Mouse (Mus musculus): ENCODE measurements around the gene Nfatc3. TPM values are rescaled to one million over a fixed set of nuclear protein-coding genes. Genes with fewer than 3 reads are reported as not detected.

Gene Nfatc3
- polyA plus RNA-seq, 1 experiment = 17.8 TPM

DNA sequence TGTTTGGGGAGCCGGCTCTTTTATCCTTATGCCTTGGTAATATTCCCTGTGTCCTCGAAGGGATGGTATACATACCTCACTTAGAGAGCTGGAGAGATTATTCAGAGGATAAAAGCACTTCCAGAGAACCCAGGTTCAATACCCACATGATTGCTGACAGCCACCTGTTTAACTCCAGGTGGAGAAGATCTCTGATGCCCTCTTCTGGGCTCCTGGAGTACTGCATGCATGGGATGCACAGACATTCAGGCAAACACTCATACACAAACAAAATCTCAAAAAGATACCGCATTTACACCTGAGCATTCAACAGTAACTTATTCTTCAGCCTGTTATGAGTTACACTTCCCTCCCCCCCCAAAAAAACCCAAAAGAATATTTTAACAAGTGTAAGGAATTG lies 57.3 kb downstream of the Nfatc3 start:
- Histone ChIP-seq H3K4me3 (replicated peaks; ENCODE audit: control insufficient read depth, low read depth, low read length) (no peak overlapping the region), H3K4me1 (ENCODE audit: control insufficient read depth, insufficient read depth, low read length) (no peaks in the 10 kb centered on the region; the same call in 1 of the 2 replicates), H3K27ac (ENCODE audit: control insufficient read depth, insufficient read depth, low read depth, low read length, poor library complexity) (no peak overlapping the region)
- WGBS = 85% methylated on average over 3 of the region's 3 CpGs
- TF ChIP-seq POLR2A (IDR thresholded peaks at IDR 0.05; ENCODE audit: borderline replicate concordance, control insufficient read depth, low read depth, low read length) (no peak), CTCF (IDR thresholded peaks at IDR 0.05; ENCODE audit: control insufficient read depth, insufficient read depth, low read length) (peak; percentile 56)

DNA sequence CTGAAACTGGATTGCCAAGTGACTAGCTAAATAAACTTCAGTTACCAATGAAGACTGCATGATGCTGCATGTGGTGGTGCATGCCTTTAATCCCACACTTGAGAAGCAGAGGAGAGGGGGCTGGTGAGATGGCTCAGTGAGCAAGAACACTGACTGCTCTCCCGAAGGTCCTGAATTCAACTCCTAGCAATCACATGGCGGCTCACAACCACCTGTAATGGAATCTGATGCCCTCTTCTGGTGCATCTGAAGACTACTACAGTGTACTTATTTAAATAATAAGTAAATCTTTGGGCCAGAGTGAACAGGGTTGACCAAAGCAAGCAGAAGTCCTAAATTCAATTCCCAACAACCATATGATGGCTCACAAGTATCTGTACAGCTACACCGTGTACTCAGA lies 64.8 kb downstream of the Nfatc3 start:
- no peak for TF ChIP-seq CTCF (IDR thresholded peaks at IDR 0.05; ENCODE audit: control insufficient read depth, insufficient read depth, low read length)
- no peak for TF ChIP-seq POLR2A (IDR thresholded peaks at IDR 0.05; ENCODE audit: borderline replicate concordance, control insufficient read depth, low read depth, low read length)
- H3K4me1 ChIP-seq (ENCODE audit: control insufficient read depth, insufficient read depth, low read length) = no peaks in the 10 kb centered on the region
- H3K27ac ChIP-seq (ENCODE audit: control insufficient read depth, insufficient read depth, low read depth, low read length, poor library complexity) = no peak overlapping the region
- 85% methylated on average over 3 of the region's 3 CpGs for WGBS
- H3K4me3 ChIP-seq (replicated peaks; ENCODE audit: control insufficient read depth, low read depth, low read length) = no peak overlapping the region

DNA sequence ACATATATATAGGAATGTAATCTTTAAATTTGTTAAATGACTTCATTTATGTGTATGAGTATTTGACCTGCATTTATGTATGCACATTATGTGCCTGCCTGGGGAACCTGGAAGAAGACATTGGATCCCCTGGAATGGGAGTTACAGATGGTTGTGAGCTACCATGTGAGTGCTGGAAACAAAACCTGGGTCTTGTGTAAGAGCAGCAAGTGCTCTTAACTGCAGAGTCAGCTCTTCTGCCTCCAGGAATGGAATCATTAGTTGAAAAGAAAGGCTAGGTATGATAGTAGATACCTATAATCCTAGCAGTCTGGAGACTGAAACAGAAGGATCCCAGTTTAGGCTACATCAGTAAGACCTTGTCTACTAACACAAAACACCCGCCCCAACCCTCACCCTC lies 67.4 kb downstream of the Nfatc3 start:
- TF ChIP-seq CTCF (IDR thresholded peaks at IDR 0.05; ENCODE audit: control insufficient read depth, insufficient read depth, low read length) (no peak), POLR2A (IDR thresholded peaks at IDR 0.05; ENCODE audit: borderline replicate concordance, control insufficient read depth, low read depth, low read length) (no peak)
- whole genome bisulfite sequencing = 88% methylated on average over 1 of the region's 1 CpGs
- Histone ChIP-seq H3K27ac (ENCODE audit: control insufficient read depth, insufficient read depth, low read depth, low read length, poor library complexity) (no peak overlapping the region), H3K4me1 (ENCODE audit: control insufficient read depth, insufficient read depth, low read length) (no peaks in the 10 kb centered on the region), H3K4me3 (replicated peaks; ENCODE audit: control insufficient read depth, low read depth, low read length) (no peak overlapping the region)

DNA sequence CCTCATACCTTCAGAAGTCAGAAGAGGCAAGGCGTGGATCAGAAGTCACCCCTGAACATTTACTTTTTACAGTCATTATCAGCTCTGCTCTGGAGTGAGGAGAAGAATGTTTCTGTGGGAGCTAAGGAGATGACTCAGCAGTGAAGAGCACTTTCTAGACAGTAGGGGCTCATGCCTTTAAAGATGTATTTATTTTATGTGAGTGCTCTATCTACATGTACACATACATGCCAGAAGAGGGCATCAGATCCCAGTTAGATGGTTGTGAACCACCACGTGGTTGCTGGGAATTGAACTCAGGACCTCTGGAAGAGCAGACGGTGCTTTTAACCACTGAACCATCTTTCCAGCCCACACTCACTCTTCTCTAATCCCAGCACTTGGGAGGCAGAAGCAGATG lies 68.4 kb downstream of the Nfatc3 start:
- Histone ChIP-seq H3K4me1 (ENCODE audit: control insufficient read depth, insufficient read depth, low read length) (no peaks in the 10 kb centered on the region), H3K4me3 (replicated peaks; ENCODE audit: control insufficient read depth, low read depth, low read length) (no peak overlapping the region), H3K27ac (ENCODE audit: control insufficient read depth, insufficient read depth, low read depth, low read length, poor library complexity) (no peak overlapping the region)
- 75% methylated on average over 3 of the region's 3 CpGs for WGBS
- no peak for TF ChIP-seq CTCF (IDR thresholded peaks at IDR 0.05; ENCODE audit: control insufficient read depth, insufficient read depth, low read length)
- TF ChIP-seq POLR2A (IDR thresholded peaks at IDR 0.05; ENCODE audit: borderline replicate concordance, control insufficient read depth, low read depth, low read length) = no peak

DNA sequence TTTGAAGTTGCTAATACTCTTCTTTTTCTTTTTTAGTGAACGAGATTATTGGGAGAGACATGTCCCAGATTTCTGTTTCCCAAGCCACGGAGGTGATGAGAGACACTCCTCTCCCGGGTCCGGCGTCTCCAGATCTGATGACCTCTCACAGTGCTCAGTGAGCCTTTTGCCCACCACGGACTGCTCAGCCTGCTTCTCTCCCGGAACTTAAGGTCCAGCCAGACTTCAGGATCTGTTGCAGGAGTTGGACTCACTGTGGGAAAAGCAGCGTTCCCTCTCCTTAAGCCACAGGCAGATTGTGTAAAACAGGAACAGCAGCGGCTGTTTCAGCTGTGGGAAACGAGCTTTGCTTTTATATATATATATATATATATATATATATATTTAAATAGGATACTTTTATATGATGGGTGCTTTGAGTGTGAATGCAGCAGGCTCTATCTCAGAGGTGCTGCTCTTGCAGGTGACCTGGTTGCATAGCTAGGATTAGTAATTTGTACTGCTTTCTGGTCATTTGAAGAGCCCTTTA lies 69.3 kb downstream of the Nfatc3 start:
- WGBS = 80% methylated on average over 10 of the region's 10 CpGs
- no peaks in the 10 kb centered on the region for H3K4me1 ChIP-seq (ENCODE audit: control insufficient read depth, insufficient read depth, low read length)
- H3K4me3 ChIP-seq (replicated peaks; ENCODE audit: control insufficient read depth, low read depth, low read length) = no peak overlapping the region
- no peak for TF ChIP-seq POLR2A (IDR thresholded peaks at IDR 0.05; ENCODE audit: borderline replicate concordance, control insufficient read depth, low read depth, low read length)
- no peak for TF ChIP-seq CTCF (IDR thresholded peaks at IDR 0.05; ENCODE audit: control insufficient read depth, insufficient read depth, low read length)
- H3K27ac ChIP-seq (ENCODE audit: control insufficient read depth, insufficient read depth, low read depth, low read length, poor library complexity) = no peak overlapping the region

DNA sequence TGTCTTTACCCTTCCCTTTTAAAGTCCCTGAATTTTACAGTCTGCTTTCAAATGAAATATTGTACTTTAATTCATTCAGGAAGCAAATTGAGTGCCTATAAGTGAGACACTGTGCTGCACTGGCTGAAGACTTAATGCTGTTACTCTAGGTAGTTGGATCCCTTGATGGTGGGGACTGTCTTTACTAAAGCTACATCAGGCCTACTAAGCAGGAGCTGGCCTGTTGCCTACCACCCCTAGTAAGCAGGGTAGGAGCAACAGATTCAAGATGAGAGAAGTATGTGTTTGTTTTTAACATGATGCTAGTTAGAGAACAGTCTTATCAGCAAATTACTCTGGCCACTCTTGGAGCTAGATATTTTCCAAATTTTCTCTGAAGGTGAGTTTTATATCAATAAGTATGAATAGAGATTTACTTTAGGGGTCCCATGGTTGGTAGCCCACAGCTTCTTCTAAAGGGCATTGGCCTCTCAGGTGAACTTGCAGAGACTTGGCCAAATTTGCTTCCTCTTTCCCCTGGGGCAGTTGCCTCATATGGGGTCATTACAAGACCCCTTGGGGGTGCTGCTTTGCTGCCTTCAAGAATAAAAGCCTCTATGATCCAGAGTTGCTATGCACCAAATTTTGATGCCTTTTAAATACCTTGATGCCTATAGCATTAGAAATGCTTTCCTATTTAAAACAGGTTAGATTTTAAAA lies 70.7 kb downstream of the Nfatc3 start:
- TF ChIP-seq CTCF (IDR thresholded peaks at IDR 0.05; ENCODE audit: control insufficient read depth, insufficient read depth, low read length) (no peak), POLR2A (IDR thresholded peaks at IDR 0.05; ENCODE audit: borderline replicate concordance, control insufficient read depth, low read depth, low read length) (no peak)
- Histone ChIP-seq H3K4me3 (replicated peaks; ENCODE audit: control insufficient read depth, low read depth, low read length) (no peak overlapping the region), H3K27ac (ENCODE audit: control insufficient read depth, insufficient read depth, low read depth, low read length, poor library complexity) (no peak overlapping the region), H3K4me1 (ENCODE audit: control insufficient read depth, insufficient read depth, low read length) (no peaks in the 10 kb centered on the region)

DNA sequence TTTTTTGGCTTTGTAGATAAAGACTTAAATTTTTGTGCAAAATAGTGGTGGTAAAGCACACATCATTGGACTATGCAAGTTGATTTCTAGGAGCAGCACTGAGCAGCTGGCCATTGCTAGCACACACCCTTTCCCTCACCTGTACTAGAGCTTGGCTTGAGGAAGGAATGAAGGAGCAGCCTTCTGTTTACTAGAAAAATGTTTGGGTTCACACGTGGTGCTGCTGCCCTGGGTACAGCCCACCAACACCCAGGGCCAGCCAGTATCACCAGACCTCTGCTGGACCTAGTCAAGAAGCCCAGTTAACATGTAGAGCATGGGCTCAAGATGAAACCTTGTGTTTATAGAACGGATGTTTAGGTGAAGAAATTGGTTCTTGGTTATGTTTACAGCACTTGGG lies 71.4 kb downstream of the Nfatc3 start:
- H3K27ac ChIP-seq (ENCODE audit: control insufficient read depth, insufficient read depth, low read depth, low read length, poor library complexity) = no peak overlapping the region
- no peaks in the 10 kb centered on the region for H3K4me1 ChIP-seq (ENCODE audit: control insufficient read depth, insufficient read depth, low read length)
- 86% methylated on average over 2 of the region's 2 CpGs for WGBS
- TF ChIP-seq CTCF (IDR thresholded peaks at IDR 0.05; ENCODE audit: control insufficient read depth, insufficient read depth, low read length) (no peak), POLR2A (IDR thresholded peaks at IDR 0.05; ENCODE audit: borderline replicate concordance, control insufficient read depth, low read depth, low read length) (no peak)
- no peak overlapping the region for H3K4me3 ChIP-seq (replicated peaks; ENCODE audit: control insufficient read depth, low read depth, low read length)

DNA sequence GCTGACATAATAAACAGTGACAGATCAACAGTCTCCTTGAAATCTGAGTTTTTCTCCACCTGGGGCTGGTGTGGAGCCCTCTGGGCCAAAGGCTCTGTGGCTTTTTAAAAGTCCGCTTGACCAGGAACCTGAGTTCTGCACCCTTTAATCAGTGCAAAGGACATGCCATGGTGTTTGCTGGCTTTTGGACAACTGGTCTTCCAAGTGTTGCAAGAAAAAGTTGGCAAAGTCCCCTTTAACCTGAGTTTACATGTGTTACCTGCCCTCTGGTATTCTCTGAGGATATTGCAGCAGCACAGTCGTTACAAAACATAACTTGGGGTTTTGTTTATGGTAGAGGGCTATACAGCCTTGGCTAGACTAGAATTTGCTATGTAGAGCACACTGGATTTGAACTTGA lies 71.9 kb downstream of the Nfatc3 start:
- Histone ChIP-seq H3K27ac (ENCODE audit: control insufficient read depth, insufficient read depth, low read depth, low read length, poor library complexity) (no peak overlapping the region), H3K4me1 (ENCODE audit: control insufficient read depth, insufficient read depth, low read length) (no peaks in the 10 kb centered on the region), H3K4me3 (replicated peaks; ENCODE audit: control insufficient read depth, low read depth, low read length) (no peak overlapping the region)
- TF ChIP-seq POLR2A (IDR thresholded peaks at IDR 0.05; ENCODE audit: borderline replicate concordance, control insufficient read depth, low read depth, low read length) = no peak
- no peak for TF ChIP-seq CTCF (IDR thresholded peaks at IDR 0.05; ENCODE audit: control insufficient read depth, insufficient read depth, low read length)
- 61% methylated on average over 2 of the region's 2 CpGs for WGBS
